Mouse (Mus musculus): Measurements from ENCODE around the gene Ahcyl2.
A peak's percentile ranks its signal among the peaks of the same experiment; 100 is the strongest.
"Not testable (repeated sequence)": the region's sequence is repeated elsewhere in the genome, so short reads cannot be mapped to it uniquely, and the experiment has no call there.

The Ahcyl2 gene

DNA sequence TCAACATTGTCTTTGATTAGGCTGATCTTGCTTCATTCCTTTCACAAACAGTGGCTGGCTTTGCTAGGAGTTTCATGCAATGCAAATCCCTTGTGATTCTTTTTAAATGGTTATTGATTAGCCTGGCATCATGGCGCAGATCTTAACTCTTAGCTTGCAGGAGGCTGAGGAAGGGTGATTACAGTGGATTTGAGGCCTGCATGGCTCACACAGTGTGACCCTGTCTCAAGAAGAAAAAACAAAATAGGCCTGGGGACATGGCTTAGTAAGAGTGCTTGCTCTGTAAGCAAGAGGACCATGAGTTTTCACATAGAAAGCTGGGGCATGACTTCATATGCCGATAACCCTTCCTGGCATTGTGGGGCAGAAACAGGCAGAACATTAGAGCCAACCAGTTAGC lies 47.8 kb downstream of the Ahcyl2 start:
- DNase-seq (ENCODE audit: low spot score) = no peak

DNA sequence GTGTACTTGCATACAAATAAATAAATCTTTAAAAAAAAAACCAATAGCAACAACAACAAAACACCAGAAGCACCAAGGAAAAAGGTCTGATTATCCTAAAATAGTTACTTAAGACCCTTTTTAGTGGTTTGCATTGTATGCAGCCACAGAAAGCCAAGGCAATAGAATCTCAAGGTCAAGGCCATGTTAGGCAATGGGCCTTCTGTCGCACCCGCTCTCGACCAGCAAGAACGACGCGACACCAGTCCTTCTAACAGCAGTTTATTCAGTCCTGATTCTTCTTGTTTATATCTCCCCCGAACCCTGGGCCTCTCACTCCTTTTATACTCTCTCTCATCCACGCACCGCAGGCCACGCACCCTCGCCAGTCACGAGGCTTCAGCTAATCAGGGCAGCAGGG lies 48.6 kb downstream of the Ahcyl2 start:
- DNase-seq (ENCODE audit: low spot score) = not testable (repeated sequence)

DNA sequence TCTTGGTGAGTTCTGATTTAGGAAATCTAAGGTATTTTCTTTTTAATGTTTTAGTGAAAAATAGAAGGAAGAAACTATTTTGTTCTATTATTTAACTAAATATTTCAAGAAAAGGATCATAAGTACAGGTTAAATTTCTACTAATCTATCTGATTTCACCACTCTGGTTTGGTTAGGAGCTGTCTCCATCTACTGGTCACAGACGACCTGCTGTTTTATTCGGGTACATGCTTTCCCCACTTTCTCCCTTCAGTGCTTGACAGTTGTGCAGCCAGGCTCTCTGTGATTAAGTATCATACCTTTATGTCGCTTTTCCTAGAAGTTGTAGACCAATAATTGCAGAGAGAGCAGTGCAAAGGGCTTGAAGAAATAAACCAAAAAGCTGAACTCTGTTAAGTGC lies 51.5 kb downstream of the Ahcyl2 start:
- DNase-seq (ENCODE audit: low spot score) = peak; percentile 41

DNA sequence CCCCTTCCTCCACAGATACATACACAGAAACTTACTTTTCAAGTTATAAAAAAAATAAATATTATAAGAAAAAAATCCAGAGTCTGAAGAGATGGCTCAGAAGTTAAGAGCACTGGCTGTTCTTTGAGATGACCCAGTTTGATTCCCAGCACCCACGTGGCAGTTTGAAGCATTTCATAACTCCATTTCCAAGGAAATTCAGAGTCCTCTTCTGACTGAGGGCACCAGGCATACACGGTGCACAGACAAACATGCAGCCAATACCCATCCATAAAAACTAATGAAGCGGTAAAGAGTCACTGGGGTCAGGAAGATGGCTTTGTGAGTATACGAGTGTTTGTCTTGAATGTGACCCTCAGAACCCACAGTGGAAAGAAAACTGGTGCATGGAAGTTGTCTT lies 52.5 kb downstream of the Ahcyl2 start:
- no peak for DNase-seq (ENCODE audit: low spot score)

DNA sequence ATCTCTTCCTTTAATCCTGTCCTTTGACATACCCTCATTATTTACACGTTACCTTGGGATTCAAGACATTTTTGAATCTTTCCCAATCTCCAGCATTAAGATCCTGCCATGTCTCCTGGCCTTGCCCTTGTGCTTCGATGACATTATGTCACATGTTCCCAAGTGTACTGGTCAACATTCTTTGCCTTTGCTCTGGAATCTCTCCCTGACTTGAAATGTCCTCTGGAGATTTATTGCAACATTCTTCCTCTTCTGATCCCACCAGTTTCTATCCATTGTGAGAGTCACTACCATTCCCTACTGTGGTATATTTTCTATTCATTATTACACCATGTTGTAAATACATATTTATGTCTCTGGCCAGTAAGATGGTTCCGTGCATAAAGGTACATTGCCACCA lies 53.1 kb downstream of the Ahcyl2 start:
- DNase-seq (ENCODE audit: low spot score) = no peak

DNA sequence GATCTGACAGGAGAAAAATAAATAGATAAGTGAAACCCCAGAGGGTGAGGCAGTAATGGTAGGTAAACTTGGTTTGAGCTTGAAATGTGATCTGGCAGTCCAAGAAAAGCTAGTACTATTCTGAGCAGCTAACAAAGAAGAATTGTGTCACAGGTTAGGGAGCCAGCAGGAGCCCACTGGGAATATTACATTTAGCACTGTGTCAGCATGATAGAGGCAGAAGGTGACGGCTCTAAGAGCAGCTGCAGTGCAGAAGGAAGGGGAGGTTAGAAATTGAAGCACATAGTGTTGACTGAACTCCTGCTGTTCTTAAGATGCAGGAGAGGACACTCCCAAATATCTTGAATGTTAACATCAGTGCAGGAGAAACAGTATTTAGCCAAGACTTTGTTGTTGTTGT lies 54.0 kb downstream of the Ahcyl2 start:
- DNase-seq (ENCODE audit: low spot score) = no peak

DNA sequence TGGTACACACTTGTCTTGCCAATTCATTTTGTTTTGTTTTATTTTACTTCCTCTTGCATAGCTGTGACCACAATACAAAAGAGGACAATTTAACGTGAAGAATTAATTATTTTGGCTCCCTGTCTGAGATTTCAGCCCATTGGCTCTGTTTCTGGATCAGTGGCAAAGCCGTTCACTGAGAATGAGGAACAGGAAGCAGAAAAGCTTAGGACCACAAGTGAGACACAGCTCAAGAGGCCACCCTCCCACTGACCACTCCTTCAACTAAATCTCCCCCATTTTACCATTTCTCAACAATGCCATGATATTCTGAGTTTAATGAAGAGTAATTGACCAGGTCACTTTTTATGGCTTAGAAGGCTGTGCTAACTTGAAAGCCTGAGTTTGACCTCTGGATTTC lies 57.5 kb downstream of the Ahcyl2 start:
- DNase-seq (ENCODE audit: low spot score) = no peak

DNA sequence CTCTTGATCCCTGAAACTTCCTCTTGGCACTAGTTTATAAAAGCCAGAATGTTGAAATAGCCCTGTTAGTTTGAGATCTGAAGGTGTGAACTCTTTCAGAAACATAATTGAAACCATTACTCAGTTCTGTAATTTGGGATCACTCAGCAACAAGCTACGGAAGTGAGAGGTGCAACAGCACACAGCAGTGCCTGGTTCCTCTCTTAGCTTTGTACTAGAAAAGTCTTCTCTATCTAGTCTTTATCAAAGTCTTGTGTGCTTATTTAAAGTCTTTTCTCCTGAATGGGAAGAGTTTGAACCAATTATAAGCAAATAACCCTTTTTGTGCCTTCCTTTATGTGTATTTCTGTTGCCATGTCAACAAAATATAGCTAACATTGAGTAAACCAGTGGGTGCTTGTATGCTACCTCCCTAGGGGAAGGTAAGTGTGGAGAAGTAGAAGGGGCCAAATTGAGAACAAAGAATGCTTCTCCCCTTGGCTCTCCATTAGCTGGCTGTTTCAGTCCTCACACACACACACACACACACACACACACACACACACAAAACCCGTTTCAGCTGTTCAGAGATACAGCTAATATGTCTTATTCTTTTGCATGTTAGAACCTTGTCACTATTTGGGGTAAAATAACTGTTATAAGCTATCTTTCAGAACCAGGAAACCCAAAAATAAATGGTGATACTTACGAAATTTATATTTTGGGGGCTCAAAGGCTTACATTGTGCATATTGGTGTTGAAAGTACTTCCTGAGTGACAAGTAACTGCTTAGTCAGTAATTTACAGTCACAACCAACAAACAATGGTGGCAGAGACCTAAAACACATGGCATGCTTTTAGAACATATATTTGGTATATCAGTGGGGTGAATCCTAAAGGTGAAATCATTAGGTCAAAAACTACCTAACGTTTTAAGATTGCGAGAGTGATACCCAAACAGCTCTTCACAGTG lies 59.8 kb downstream of the Ahcyl2 start:
- no peak for DNase-seq (ENCODE audit: low spot score)

DNA sequence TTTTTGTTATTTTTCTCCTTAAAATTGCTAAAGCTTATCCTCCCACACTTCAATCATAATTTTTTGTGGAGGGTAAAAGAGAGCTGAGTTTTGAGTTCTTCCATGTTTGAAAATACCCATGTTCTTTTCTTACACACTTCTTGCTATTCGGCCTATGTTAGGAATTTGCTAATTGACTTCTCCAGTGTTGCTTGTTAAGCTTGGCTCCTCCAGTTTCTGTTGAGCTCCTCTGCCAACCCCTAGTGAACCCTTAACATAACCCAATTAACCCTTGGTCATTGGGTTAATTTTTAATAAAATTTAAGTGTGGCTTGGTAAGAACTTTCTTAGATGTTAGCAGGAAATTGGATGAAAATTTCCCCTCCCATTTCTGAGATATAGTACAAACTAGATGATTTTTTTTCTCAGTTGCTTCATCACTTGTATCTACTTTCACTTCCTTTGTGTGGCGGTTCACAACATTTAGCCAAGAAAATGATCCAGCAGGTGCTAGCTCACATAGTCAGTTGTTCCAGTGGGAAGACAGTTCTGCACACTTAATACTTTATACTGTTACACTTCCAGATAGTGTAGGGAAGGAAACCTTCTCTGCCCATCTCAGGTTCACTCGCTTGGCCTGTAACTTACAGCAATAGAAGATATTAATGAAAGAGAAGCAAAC lies 60.9 kb downstream of the Ahcyl2 start:
- no peak for DNase-seq (ENCODE audit: low spot score)

DNA sequence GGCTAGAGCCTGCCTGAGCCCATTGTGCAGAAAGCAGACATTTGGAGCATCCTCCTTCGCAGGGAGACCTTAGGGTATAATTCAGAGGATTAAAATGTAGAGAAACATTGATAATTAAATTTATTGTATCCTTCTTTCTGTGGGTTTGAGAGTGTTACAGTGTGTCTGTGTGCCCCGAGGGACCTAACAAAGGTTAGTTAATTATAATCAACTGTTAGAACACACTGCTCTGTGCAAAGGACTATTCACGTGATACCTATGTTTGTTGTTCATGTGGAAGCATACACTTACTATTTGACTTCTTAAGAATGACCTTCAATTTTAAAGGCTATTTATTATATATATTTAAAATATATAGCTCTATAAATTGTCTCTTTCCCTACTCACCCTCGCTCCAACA lies 64.5 kb downstream of the Ahcyl2 start:
- DNase-seq (ENCODE audit: low spot score) = no peak

DNA sequence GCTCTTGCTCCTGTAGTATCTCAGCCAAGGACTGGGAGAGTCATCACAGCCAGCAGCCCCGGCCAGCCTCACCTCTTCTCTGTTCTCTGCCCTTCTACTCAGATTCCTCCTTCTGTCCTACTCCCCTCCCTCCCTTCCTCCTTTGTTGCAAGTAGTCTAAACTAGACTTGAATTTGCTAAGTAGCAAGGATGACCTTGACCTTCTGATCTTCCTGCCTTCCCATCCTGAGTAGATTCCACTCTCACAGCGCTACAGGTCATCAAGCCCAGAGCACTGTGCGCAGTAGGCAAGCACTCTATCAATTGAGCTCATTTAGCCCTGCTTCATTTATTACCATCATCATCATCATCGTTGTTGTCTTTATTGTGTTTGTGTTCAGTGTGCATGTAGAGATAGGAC lies 65.3 kb downstream of the Ahcyl2 start:
- DNase-seq (ENCODE audit: low spot score) = no peak

DNA sequence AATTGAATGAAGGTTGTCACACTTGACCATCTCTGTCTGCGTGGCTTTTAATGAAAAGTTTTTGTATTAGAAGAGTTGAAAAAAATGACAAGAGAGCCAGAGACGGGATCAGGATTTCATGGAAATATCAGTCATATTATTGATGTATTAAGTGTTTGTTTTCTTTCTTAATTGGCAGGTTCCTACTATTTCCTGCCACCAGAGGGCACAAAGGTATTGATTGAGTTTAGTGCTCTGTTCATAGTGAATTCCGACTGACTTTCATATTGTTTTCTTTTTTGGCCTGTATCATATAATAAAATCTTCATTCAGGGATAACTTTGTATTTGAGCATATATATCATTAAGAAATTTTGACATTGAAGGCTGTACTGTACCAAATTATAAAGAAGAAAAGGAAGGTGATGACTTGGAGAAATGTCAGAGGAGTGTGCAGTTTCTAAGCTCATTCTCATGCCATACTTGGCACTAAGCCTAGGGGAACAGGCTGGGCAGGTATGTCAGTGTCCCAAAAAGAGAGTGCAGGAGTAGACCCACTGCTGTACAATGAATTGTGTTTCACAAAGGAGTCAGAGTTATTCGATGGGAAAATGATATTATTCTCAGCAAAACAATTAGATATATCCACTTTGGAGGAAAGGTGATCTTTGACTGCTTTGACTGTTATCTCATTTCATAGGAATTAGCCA lies 65.9 kb downstream of the Ahcyl2 start:
- DNase-seq (ENCODE audit: low spot score) = peak; percentile 37

DNA sequence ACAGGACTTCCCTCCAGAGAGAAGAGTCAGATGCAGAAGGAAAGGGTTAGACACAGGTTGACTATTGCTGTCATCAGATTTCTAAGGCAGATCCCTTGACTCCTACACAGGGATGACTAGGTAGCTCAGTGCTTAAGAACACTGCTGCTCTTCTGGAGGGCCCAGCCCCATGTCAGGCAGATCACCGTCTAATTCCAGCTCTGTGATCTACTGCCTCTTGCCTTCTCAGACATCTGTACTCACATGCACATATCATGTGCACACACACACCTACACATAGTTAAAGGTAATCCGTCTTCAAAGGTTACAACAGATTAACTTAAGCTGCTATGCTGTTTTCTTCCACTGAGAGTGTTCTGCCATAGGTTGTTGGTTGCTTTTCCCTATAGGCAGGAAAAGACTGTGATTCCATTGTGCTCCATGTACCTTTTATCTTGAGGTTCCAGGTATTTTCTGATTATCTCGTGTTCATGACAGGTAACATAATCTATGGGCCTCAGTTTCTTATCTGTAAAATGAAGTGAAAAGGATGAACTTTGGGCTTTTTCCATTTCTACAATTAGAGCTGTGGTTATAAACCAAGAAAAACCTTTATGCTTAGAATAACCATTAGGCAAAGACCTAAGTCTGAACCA lies 67.8 kb downstream of the Ahcyl2 start:
- DNase-seq (ENCODE audit: low spot score) = no peak

DNA sequence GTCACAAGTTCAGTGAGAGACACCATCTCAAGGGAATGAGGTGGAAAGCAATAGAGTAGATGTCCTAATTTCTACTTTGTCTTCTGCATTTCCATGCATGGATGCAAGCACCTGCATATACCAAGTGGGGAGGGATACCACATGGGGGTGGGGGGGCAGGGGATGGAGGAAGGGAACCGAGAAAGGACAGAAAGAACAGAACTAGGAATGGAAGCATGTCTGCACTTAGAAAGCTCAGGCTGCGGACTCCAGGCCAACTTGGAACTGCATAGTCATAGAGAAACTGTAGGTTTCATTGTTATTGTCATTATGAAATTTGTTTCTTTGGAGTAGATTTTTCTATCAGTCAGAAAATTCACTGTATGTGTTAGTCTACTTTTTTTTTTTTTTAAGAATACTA lies 69.8 kb downstream of the Ahcyl2 start:
- DNase-seq (ENCODE audit: low spot score) = no peak

DNA sequence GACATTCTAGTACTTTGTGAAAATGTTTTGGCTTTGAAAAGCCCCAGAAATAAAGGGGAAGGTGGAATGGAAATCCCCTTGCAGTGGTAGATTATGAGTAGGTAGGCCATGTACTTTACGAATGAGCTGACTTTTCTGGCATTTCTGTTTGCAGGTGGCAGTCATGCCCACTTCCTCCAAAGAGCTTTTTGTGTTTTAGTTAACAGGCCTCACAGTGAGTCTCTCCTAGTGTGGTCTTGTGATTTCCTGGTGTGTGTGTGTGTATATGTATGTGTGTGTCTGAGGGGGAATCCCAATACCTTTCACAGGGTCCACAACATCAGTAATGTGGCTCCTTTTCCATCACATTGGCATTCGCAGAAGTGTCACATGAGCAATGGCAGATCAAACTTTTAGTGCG lies 70.7 kb downstream of the Ahcyl2 start:
- DNase-seq (ENCODE audit: low spot score) = no peak

DNA sequence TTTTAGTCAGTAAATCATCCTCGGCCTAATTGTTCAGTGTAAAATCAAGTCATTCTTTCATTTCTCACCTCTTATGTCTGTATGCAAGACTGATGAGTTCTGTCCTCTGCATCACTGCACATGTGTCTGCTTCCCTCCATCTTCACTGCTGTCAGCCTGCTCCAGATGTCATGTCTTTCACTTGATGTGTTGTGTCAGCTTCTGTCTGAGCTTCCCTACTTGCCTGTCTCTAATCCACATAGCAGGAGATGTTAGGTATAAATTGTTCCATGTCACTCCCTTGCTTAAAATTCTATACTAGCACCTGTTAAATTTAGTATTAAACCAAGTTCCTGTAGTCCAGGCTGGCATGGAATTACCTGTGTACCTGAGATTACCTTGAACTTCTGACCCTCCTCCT lies 72.2 kb downstream of the Ahcyl2 start:
- no peak for DNase-seq (ENCODE audit: low spot score)

DNA sequence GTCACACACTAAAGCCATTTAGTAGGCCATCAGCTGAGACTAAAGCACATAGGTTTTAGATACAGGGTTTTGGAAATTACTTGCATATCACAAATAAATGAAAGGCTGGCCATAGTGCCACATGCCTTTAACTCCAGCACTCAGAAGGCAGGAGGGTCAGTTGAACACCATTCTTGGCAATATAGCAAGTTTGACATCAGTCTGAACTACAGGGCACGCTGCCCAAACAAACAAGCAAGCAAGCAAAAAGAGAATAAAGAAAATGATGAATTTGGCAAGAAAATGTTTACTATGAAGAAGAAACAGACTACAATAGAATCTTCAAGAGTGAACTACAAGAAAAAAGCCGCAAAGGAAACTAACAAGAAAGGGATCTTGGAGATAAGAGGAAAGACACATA lies 73.7 kb downstream of the Ahcyl2 start:
- no peak for DNase-seq (ENCODE audit: low spot score)

DNA sequence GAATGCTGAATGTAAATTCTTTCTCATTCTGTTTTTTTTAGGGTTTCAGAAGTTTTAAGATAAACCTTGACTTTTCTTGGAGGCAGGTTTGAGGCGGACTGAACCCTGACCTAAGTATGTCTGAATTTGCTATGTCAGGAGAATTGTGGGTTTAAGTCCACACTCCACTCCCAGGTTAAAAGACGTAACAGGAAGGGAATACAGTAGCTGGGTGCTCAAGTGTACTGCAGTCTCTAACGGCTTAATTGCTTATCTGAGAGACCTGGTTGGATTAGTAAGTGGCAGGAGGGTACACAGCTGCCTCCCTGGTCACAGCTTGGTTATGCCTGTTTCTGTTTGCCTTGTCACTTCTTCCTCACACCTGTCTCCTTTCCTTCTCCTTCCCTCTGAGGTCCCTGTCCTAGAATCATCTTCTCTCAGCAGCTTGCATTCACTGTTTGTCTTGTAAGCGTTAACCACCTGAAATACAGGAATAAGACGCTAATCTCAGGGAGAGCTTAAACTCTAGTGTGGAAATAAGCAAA lies 79.9 kb downstream of the Ahcyl2 start:
- DNase-seq (ENCODE audit: low spot score) = no peak

DNA sequence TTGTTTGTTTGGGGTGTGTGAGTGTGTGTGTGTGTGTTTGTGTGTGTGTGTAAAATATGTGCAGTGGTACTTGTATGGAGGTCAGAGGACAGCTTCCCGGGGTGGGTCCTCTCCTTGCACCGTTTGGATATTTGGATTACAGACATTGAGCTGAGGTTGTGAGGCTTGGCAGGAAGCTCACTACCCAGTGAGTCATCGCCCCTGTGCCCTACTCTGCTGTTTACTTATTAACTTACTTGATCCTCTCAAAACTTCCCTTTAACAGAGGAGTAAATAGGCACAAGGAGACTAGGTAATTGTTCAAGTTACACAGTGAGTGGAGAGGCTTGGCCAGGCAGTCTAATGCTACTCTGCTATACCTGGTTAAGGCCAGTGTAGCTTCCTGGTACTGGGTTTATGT lies 81.0 kb downstream of the Ahcyl2 start:
- DNase-seq (ENCODE audit: low spot score) = no peak

DNA sequence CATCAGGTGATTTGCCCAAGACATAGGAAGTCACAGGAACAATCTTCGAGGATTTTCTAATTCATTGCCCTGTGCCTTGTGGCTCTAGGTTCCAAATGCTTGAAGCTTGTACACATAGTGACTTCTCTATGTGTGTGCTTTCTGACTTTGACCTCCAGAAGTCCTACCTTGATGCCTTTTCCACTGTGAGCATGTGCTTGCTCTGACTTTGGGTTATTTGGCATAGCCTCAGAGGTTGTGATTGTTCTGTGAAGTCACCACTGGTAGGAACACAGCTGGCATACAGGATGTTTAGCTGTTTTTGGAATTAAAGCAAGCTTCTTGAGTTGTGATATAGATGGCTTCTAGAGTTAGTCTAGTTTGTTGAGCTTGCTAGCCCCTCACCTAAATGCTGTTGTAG lies 82.3 kb downstream of the Ahcyl2 start:
- DNase-seq (ENCODE audit: low spot score) = no peak

DNA sequence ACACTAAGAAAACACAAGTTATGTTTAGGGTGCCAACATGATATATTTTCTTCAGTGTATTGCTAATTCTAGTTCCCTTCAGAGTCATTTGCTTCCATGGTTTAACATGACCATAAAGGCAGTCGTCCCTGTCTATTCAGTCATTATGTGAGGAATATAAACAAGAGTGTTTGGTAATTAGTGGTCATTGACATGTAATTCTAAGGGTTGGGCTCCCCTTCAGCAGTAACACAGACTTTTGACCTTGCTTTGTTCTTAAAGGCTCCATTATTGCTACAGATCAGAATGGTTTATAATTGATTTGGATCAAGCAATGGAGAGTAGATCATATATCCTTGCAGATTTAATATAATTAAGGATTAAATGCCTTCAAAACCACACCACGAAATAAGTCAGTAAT lies 82.9 kb downstream of the Ahcyl2 start:
- no peak for DNase-seq (ENCODE audit: low spot score)

DNA sequence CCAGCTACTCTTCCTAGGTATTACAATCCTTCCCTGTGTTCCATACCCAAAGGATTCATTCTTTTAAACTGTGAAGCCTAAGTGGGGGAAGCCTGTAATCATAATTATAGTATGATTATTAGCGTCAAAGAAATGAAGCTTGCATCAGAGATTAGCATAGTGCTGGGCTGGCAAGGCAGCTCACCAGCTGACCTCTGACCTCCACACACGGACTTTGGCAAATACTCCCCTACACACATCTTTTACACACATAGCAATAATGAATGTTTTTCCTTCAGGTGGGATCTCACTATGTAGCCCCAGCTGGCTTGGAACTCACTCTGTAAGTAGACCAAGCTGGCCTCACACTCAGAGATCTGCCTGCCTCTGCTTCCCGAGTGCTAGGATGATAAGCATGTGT lies 84.1 kb downstream of the Ahcyl2 start:
- DNase-seq (ENCODE audit: low spot score) = no peak

All from MN1 (cell line).